Mouse (Mus musculus): ENCODE data around the gene Olfr960.

Olfr960 gene

DNA sequence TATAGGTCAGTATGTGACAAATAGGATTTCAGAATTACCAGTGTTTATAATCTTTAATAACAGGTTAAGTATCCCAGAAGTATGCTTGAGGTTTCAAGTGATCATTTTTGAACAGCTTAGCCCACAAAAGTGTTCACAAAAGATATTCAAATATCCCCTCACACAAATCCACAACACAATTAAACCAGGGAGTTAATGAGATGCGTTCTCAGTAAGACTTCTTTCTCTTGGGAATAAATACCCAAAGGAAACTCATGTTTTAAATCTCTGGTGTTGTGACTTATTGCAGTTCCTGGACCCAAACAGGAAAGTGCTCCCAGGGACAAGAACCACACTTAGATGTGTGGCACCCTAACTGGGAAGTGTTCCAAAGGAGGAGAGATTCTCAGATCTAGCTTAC, at the start of gene Olfr960:
Olfr960 (plus strand) TSS at position 301 of the 400 bp plus-strand sequence.
- DNase-seq = no peak

DNA sequence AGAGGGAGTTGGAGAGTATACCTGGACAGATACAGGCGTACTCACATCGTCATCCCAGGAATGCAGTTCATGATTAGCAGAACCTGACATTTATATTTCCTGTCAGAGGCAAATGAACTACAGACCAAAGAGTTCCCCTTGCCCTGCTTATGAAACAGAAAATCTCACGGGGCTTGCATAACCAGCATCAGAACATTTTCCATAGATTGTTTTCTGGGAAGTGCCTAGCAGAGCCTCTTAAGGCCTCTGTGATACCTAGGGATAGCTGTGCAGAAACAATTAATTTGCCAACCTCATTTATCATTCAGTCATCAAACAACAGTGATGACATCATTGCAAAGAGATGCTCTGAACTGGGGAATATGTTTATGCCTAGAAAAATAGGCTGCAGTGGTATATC, 45.7 kb upstream of the Olfr960 start, which contains the start of gene Olfr959:
Olfr959 (minus strand) TSS at position 101 of the 400 bp plus-strand sequence.
- no peak for DNase-seq

DNA sequence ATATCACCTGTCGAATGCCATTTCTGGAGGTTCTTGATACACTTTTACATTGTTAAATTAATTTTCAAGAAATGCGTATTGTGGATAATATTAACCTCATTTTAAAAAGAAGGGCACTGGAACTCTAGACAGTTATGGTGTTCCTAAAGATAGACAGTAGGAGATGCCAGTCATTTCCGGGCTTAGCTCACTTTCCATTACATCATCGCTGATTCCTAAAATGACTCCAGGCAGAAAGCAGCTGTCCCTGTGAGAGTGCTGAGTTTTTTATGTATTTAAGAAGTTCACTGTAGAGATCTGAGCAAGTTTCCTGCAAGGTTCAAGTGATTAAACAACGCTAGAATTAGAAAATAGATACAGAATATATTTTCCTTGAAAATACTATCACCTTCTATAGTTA, 44.1 kb upstream of the Olfr960 start:
- no peak for DNase-seq

DNA sequence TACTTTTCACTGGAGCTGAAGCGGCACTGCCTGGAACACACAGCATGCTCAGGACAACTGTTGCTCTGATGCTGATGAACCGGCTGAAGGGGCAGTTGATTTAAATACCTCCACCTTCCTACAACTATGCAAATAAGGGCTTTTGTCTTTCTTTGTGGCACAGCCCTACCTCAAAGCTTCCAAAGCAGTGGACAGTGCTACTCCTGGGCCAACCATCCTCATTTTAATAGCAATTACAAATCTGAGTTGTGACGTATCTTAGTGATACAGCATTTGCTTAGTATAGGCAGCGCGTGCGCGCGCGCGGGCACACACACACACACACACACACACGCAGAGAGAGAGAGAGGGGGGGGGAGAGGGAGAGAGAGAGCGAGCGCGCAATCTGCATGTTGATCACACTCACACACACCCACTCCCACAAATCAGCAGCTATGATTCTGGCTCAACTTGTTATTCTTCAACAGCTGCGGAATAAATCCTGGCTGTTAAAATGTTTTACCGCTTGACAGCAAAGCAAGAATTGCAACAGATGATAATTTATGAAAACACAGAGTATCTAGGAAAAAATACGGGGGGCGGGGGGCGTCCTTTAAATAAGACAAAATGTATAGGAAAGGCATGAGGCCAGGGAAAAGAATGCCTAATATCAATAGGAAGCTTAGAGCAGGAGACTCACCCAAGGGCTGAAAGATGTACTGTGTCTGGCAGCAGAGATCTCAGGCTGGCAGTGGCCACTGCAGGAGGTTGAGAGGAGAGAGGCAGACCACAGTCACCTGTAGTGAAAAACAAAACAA, 18.4 kb upstream of the Olfr960 start:
- DNase-seq = no peak

DNA sequence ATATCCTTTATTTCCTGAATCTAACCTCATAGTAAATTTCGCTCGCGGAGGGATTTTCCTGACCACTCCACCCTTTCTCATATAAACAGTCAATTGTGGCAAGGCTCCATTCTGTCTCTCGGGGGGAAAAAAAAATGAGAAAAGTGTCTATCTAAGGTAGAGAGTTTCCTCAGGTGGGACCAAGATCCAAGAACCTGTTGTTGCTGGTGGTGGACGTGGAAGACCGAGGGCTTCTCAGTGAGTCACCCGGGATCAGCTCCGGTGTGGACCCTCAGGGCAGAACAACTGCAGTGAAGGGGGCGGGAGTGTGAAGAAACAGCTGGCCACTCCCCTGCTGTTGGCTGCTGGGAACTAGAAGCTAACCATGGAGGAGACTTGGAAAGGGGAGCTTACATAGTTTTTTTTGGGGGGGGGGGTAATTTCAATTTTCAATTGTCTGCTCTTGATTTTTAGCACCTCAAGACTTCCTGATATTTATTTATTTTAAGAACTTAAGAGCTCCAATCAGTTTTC, 17.8 kb upstream of the Olfr960 start:
- DNase-seq = no peak

DNA sequence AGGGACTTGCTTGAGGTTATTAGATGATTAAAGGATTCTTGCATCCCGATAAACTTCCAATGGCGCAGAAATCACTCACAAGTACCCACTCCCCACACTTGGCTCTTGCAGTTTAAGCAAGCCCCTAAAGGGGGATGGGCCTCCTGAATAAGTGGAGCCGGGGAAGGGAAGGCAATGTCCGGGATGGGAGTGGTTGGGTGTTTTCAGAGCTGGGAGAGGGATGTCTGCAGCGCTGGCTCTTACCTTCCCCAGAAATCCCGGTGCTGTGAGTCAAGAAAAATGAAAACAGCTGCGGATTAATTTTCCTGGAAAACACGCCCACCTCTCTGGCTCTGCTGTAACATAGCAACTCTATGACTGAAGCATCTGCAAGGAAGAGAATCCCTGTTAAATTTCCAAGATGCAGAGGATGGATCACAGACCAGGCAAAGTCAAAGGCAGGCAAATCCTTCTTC, 17.1 kb upstream of the Olfr960 start, which contains the start of gene AW551984:
AW551984 (minus strand) TSS at position 405 of the 455 bp plus-strand sequence.
- no peak for DNase-seq

DNA sequence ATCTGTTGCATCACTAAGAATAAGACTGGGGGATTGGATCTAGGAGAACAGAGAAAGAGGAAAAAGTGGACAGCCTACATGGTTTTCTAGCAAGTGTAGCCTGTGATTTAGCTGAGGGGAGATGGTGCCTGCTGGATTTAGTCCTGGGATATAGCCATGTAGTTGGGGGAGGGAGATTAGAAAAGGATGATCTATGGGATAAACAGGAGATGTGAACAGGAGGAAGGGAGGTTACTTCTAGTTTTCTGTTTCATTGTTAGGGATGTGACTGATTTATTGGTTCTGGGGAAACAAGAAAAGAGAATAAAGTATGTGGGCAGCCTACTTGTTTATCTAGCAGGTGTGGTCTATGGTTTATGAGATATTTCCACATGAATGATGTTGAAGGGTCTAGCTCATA, 12.7 kb upstream of the Olfr960 start:
- DNase-seq = no peak

DNA sequence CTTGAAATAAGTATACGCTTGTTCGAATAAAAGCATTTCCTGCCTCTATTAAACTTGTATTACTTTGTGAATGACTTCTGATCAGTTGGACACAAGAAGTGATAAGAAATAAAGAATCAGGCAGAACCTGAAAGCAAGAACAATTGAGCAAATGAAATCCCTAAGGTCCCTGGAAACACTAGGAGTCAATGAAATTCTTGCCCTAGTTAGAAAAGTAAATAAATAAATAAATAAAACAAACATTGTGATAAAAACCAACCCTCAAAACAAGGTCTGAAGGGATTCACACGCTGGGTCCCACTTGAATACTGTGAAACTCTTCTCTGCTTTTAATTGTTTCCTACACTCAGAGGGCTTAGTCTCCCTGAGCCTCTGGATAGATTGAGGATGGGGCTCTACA, 10.8 kb upstream of the Olfr960 start, which contains the start of gene Olfr148:
Olfr148 (plus strand) TSS at position 301 of the 400 bp plus-strand sequence.
- DNase-seq = no peak

DNA sequence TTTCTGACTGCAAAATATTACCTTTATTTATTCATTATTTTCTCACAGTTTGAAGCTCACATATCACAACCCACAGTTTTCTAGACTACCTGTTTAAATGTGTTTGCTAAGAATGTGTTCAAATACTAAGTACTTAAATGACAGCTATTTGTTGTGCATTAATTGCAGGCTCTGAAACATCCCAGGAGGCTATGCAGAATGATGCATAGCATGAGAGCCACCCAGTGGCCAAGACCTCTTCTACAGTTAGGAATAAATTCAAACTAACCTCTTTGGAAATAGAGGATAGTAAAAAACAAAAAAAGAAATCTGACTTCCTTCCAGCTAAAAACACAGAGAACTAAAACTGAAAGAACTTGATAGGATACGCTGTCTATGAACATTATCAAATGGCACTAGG, 9.2 kb upstream of the Olfr960 start:
- no peak for DNase-seq

DNA sequence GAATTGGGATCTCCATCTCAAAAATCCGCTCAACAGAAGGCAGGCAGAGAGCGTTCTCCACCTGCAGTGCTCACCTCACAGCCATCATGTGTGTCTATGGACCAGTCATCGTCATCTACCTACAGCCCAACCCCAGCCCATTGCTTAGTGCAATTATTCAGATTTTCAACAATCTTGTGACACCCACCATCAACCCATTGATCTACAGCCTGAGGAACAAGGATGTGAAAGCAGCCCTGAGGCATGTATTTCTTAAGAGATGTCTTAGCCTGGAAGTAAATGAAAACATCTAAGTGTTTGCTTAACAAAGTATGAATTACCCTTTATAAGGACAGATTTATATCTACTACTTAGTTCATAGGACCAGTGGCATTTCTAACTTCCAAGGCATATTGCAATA, 2.6 kb downstream of the Olfr960 start:
- DNase-seq = no peak

DNA sequence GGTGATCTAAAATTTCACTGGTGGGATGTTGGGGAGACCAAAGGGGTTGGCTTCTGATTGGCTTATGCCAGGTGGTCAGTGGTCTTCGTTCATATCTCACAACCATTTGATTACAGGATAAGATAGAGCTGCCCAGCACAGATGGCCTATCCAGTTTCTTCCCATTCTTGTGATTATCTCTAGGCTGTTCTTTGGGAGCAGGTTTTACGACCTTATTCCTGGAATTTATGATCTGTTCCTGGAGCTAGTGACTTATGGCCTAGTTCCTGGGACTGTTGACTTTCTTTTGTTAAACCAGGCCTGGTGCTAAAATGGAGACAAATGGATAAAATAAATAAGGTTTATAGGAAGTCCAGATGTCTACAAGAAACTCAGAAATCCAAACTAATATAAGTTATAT, 3.5 kb downstream of the Olfr960 start:
- no peak for DNase-seq

DNA sequence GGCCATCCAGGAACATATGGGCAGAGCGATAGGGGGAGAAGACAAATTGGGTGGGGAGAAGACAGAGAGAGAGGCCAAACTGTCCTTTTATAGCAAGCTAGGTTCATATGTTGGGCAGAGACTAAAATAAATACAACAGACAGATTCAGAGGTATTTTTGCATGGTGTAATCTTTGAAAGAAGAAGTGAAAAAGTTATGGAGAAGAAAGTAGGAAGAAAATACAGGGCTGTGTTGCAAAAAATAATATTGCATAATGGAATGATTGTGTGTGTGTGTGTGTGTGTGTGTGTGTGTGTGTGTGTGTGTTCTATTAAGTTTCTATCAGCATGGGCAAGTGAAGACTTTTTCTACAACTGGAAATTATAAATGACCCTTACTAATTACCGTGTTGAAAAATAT, 7.9 kb downstream of the Olfr960 start:
- DNase-seq = no peak

DNA sequence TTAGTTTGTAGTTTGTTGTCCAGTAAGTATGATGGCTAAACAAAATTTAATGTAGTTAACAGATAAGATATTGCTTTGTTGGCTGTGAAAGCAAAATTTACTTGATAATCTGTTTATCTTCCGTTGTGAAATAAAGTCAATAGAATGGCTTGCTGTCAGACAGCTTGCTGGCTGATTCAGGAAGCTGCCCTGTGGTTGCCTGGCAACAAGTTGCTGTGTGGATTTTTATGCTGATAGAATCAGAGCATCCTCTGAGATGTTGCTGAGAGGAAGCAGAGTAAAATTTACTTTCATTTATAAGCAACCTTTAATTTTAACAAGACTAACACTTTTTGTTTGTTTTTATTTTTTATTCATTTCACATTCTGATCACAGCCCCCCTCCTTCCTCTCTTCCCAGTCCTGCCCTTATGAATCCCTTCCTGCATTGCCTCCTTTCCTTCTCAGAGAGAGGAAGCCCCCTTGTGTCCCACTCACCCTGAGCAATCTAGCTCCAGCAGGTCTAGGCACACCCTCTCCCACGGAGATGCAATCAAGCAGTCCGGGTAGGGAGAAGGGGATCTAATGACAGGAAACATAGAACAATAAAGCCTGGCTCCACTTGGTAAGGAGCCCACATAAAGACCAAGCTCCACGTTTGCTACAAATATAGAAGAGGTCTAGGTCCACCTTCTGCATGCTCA, 12.9 kb downstream of the Olfr960 start:
- no peak for DNase-seq

DNA sequence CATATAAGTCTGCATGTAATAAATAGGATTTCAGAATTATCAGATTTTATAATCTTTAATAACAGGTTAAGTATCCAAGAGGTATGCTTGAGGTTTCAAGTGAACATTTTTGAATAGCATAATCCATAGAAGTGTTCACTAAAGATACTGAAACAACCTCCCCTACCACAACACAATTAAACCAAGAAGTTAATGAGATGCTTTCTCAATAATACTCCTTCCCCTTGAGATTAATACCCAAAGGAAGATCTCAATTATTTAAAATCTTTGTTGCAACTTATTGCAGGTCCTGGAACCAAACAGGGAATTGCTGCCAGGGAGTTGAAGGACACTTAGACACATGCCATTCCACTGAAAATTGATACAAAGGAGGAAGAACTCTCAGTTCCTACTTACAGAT, 23.6 kb downstream of the Olfr960 start, which contains the start of gene Olfr961:
Olfr961 (plus strand) TSS at position 301 of the 400 bp plus-strand sequence.
- DNase-seq = no peak

DNA sequence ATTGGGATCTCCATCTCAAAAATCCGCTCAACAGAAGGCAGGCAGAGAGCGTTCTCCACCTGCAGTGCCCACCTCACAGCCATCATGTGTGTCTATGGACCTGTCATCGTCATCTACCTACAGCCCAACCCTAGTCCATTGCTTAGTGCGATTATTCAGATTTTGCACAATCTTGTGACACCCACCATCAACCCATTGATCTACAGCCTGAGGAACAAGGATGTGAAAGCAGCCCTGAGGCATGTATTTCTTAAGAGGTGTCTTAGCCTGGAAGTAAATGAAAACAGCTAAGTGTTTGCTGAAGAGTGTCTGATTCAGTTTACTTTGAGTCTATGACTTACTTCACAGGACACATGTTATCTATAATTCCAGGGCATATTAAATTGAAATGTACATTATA, 26.2 kb downstream of the Olfr960 start:
- no peak for DNase-seq

DNA sequence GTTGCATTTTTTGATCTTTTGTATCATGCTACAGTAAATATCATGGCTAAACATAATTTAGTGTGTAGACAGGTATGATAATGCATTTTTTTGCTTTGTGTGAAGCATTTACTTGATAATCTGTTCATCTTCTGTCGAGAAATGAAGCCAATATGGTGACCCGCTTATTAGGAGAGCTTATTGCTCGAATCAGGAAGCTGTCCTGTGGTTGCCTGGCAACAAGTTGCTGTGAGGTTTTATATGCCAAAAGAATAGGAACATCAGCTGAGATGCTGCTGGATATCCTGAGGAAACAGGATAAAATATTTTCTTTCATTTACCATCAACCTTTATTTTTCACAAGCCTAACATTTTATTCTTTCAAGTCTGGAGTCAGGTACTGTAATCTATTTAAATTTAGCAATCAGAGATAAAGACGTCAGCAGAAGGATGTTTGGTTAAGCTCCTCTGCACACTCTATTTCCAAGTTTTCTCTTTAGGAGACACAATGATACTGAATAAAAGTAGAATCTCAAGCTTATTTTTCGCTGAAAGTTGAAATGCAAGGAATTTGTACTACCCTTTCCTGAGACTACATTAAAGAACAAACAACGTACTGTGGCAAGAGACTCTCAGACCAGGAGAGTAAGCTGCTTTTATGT, 33.7 kb downstream of the Olfr960 start:
- DNase-seq = no peak

DNA sequence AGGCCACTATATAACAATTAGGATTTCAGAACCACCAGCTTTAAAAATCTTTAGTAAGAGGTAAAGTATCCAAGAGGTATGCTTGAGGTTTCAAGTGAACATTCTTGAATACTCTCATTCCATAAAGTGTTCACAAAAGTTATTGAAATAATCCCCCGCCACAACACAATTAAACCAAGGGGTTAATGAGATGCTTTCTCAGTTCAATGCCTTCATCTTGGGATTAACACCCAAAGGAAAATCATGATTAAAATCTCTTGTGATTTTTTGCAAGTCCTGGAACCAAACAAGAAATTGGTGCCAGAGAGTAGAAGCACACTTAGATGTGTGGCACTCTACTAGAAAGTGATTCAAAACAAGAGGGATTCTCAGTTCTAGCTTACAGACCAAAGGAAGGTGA, 45.7 kb downstream of the Olfr960 start, which contains the start of gene Olfr963:
Olfr963 (plus strand) TSS at position 301 of the 400 bp plus-strand sequence.
- DNase-seq = no peak

DNA sequence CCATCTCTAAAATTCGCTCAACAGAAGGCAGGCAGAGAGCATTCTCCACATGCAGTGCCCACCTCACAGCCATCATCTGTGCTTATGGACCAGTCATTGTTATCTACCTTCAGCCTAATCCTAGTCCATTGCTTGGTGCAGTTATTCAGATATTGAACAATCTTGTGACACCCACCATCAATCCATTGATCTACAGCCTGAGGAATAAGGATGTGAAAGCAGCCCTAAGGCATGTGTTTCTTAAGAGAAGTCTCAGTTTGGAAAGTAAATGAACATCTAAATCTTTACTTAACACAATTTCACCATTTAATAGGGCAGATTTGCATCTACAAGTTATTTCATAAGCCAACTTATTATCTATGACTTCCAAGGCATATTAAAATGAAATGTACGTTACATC, 48.5 kb downstream of the Olfr960 start:
- DNase-seq = no peak
